Mouse (Mus musculus): ENCODE measurements around the gene Znrf1.

The Znrf1 gene

GRCm38 (mm10) chr8:111531621-111532020 lies 4.3 kb upstream of the Znrf1 start:
- in situ Hi-C loops (cut with MboI, MseI), result no loop called here

DNA sequence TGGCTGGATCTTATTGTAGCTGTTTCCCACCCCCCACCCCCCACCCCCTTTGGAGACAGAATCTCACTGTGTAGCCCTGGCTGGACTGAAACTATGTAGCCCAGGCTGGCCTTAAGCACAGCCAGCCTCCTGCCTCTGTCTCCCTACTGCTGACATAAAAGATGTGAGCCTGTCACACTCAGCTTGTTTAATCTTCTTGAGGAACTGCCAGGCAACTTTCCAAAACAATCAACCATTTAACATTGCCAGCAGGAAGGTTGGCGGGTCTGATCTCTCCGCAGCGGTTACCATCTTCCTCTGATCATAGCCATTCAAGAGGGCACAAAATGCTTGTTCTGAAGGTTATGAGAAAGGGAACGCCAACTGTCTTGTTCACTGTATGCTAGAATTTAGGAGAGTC lies 2.4 kb upstream of the Znrf1 start:
- in situ Hi-C loops (cut with MboI, MseI), result no loop called here

DNA sequence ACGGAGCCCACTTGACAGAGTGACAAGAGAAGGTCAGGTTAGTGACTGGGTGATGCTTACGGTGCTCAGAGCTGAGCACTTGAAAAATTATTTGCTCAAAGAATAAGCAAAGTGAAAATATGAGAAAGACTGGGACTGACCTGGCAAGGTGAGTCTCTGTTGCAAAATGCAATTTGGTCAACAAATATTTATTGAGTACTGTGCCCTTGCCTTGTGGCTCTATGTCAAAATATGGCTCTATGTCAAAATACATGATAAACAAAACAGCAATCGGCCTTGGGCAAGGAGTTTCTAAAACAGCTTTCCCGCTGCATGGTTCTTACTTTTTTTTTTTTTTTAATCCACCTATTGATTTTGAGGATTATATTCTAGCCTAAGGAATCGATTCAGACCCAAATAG lies 406 bp upstream of the Znrf1 start:
- in situ Hi-C loops (cut with MboI, MseI), result no loop called here

DNA sequence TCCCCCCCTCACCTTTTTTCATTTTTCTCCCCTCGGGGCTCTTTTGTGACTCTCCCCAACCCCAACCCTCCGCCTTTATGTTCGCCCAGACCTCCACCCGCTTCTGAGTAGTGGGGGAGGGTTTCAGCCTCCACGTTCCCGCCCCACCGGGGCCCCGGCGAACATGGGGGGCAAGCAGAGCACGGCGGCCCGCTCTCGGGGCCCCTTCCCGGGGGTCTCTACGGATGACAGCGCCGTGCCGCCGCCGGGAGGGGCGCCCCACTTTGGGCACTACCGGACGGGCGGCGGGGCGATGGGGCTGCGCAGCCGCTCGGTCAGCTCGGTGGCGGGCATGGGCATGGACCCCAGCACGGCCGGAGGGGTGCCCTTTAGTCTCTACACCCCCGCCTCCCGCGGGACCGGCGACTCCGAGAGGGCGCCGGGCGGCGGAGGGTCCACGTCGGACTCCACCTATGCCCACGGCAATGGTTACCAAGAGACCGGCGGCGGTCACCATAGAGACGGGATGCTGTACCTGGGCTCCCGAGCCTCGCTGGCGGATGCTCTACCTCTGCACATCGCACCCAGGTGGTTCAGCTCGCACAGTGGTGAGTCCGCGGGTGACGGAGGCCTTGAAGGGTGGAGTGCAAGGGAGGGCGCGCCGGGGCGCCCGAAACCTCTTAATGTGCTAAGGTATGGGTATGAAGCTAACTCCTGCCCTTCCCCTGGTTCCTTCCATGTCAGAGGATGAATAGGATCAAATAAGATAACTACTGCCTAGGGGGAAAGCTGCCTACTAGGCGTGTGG lies 1.3 kb downstream of the Znrf1 start:
- in situ Hi-C loops (cut with MboI, MseI), result no loop called here

DNA sequence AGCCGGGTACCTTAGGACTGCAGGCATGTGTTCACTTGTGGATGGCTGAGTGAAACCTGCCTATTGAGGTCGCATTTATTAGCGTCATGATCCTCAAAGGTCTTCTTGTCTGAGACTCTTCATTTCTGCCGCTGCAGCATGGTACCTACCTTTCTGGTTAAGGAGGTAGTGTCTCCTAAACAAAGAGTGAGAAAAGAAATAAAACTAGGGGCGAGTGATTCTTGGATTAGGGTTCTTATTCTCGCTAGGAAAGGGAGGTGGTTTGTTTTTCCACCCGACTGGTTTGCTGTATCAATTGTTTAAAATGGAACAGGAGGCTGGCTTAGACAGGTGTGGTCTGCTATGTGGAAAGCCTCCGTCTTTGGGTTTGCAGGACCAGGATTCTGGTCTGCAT lies 1.9 kb downstream of the Znrf1 start:
- in situ Hi-C loops (cut with MboI, MseI), result no loop called here

- in situ Hi-C loops (cut with MboI, MseI), result no loop called here
Observed at GRCm38 (mm10) chr8:111538194-111538593, 2.3 kb downstream of the Znrf1 start.

GRCm38 (mm10) chr8:111539422-111540076 lies 3.7 kb downstream of the Znrf1 start:
- in situ Hi-C loops (cut with MboI, MseI), result no loop called here

DNA sequence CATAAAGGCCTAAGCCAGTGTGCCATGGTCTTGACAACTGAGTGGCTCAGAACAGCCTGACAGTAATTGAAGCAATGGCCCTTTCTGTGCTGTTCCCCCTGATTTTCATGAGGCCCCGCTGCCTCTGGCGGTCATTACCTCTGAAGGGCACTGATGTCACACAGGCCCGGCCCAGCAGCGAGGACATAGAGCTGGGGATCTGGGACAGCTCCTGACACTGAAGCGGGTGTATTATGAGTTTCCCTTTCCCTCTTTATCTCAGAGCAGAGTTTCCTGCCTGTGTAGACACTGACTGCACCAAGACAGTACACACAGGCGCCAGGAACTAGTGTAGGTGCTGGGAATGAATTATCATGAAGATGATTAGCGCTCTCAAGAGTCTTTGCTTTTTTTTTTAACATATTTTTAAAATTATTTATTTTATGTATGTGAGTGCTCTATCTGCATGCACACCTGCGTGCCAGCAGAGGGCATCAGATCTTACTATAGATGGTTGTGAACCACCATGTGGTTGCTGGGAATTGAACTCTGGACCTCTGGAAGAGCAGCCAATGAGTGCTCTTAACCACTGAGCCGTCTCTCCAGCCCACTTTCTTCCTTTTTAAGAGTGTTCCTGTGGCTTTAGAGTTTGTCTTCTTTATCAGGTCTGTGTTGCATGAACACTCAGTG lies 7.9 kb downstream of the Znrf1 start:
- in situ Hi-C loops (cut with MboI, MseI), result no loop called here

- in situ Hi-C loops (cut with MboI, MseI), result no loop called here
Observed at GRCm38 (mm10) chr8:111545406-111546156, 9.7 kb downstream of the Znrf1 start.

GRCm38 (mm10) chr8:111547144-111547543 lies 11.2 kb downstream of the Znrf1 start:
- in situ Hi-C loops (cut with MboI, MseI), result no loop called here

GRCm38 (mm10) chr8:111548201-111548600 lies 12.3 kb downstream of the Znrf1 start:
- in situ Hi-C loops (cut with MboI, MseI), result no loop called here

DNA sequence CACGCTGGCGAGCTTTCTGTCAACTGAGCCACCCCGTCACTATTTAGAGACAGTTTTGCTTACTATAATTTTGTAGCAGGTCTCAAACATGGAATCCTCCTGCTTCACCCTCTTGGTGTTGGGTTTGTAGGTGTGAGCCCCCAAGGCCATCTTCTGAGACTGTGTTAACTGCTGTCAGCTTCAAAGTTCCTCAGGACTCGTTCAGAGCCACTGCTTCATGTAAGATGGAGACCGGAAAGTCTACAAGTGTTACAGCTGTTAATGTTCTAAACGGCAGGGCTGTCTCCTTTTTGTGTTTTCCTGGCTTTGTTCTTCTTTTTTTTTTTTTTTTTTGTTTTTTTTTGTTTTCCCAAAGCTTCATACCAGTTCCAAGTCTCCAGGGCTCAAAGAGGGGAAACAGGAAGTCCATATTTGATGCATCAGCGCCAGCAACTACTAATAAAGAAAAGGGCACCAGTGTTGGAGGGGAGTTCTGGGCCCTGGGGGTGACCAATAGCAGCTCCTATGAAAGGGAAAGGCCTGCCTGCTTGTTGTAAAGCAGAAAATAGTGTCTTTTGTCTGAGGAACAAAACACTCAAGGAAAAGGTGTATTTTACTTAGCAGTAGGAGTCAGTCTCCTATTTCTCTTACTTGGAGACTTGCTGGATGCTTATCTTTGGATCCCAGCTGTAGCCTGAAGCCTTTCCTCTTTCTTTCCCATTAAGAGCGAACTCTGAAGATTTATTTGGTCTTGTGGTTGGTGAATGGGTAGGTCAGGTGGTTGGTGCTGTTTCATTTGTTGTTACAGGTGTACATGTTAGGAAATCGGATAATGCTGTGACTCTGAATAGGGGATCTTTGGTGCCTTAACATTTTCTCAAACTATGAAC lies 14.3 kb downstream of the Znrf1 start:
- in situ Hi-C loops (cut with MboI, MseI), result loop anchor here (25.0 kb wide), 1 partner anchor 1087 kb away; no protein-coding TSS in a partner anchor

DNA sequence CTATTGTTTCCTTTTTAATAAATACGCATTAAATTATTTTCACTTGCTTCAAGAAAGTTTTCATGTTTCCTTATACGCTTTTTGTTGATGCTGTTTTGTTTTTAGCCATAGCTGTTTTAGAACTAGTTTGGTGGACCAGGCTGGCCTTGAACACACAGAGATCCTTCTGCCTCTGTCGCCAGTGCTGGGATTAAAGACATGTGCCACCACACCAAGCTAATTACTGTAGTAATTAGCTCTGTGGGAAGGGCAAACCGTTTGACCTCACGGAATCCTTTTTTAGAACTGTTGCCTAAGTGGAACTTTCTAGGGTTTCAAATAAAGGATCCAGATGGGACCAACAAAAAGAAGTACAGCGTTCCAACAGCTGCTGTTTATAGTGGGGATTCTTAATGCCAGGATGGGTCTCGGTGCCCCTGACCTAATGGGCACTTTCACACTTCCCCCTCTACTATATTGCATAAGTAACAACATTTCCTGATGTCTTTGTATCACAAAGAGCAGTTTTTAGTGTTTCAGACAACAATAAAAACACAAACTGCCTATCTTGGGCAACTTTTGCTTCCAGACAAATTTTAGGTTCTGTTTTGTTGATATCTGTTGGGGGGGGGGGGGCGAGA lies 15.7 kb downstream of the Znrf1 start:
- in situ Hi-C loops (cut with MboI, MseI), result loop anchor here (25.0 kb wide), 1 partner anchor 1086 kb away; no protein-coding TSS in a partner anchor

- in situ Hi-C loops (cut with MboI, MseI), result loop anchor here (25.0 kb wide), 1 partner anchor 1075 kb away; no protein-coding TSS in a partner anchor
Observed at GRCm38 (mm10) chr8:111561824-111562223, 25.9 kb downstream of the Znrf1 start.

DNA sequence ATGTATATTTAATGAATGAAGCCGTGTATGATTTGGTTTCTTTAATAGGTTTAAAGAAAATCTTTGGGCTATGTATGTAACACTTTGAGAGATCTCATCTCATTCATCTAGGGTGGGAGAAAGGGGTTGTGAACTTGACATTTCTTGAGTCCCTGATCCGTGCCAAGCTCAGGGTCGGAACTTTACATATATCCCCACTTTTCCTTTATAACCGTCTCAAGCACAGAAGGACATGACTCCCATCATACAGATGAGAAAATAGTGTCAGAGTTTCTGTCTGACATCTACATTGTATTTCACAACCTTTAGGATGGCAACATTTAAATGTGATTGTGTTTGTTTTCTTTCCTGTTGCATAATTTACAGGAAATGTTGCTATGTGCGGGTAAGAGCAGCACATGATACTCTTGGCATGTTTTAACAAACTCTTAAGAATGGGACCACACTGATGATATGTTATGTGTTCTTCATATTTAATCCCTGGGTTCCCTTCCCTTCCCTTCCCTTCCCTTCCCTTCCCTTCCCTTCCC lies 26.4 kb downstream of the Znrf1 start:
- in situ Hi-C loops (cut with MboI, MseI), result loop anchor here (25.0 kb wide), 1 partner anchor 1075 kb away; no protein-coding TSS in a partner anchor

GRCm38 (mm10) chr8:111563075-111563474 lies 27.2 kb downstream of the Znrf1 start:
- in situ Hi-C loops (cut with MboI, MseI), result loop anchor here (25.0 kb wide), 1 partner anchor 1074 kb away; no protein-coding TSS in a partner anchor

DNA sequence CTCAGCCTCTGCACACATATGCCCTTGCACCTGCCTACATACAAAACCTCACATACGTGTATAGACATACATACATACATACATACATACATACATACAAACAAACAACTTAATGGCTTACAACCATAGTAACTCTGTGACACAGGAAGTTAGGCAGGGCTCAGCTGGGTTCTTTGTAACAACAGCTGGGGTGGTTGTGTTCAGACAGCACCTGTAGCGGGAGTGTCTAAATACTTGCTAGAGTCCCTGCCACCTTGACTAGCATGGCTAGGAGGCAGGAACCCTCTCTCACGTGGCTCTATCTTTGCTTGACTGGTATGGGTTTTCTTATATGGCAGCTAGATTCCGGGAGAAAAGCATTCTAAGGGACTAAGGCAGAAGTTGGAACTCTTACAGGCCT lies 27.8 kb downstream of the Znrf1 start:
- in situ Hi-C loops (cut with MboI, MseI), result loop anchor here (25.0 kb wide), 1 partner anchor 1074 kb away; no protein-coding TSS in a partner anchor

DNA sequence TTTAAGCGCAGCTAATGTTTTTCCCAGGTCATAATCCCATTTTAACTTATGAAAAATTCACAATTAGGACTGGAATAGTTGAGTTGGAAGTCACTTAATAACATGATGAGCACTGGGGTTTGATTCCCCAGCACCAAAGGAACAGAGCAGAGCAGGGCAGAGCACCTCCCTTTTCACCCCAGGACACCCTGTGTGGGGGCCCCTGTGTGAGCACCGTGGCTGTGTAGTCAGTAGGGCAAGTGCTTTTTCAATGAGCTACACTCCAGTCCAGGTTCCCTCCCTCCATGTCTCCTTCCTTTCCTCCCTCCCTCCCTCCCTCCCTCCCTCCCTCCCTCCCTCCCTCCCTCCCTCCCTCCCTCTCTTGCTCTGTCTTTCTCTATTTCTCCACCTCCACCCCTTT lies 28.2 kb downstream of the Znrf1 start:
- in situ Hi-C loops (cut with MboI, MseI), result loop anchor here (25.0 kb wide), 1 partner anchor 1073 kb away; no protein-coding TSS in a partner anchor

GRCm38 (mm10) chr8:111565784-111566191 lies 29.9 kb downstream of the Znrf1 start:
- in situ Hi-C loops (cut with MboI, MseI), result loop anchor here (25.0 kb wide), 1 partner anchor 1072 kb away; no protein-coding TSS in a partner anchor

DNA sequence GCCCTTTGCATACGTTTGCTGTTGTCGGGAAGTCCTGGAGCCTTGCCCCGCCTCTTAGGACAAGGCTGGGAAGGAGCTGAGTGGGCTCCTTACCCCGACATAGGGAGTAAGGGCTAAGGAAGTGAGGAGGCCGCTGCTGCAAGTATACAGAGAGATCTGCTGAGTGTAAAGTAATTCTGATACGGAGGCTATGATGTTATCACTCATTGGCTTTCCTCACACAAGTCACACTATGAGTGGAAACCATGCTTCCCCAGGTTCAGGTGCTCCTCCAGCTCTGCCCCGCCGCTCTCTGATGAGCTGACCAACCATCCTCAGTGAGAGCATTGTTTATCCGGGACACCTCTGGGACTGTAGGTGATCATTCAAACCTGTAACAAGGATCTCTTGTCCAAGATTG lies 30.4 kb downstream of the Znrf1 start:
- in situ Hi-C loops (cut with MboI, MseI), result loop anchor here (25.0 kb wide), 1 partner anchor 1071 kb away; no protein-coding TSS in a partner anchor

Data from regulatory T cell (primary cell).